Mouse (Mus musculus) spleen, adult 2 months (tissue): ENCODE measurements at regions not wholly inside any gene's neighbourhood (a gene's known extent, or its start where the extent isn't known, plus 50 kb on each side); places are given as distances from the start of the nearest gene placed in this dataset.

Experiments
- DNase-seq, 2 experiments: peaks; one replicate each; pipeline versions ENCODE4 v3.0.0 to v3.0.0-alpha.2; 2012 to 2021; ENCODE audit warnings: low spot score in 2 of 2, low read depth in 1 of 2
- H3K27ac ChIP-seq: fragments of 200-500 bp; 2 replicates; pipeline ENCODE4 v1.5.1; 2012; ENCODE audit warnings: low read length, inconsistent platforms; ENCODE audit not compliant: insufficient read depth
- H3K27me3 ChIP-seq: fragments of 200-500 bp; 2 replicates; pipeline ENCODE4 v1.6.1; 2012; ENCODE audit warnings: mild to moderate bottlenecking, moderate library complexity, low read length, inconsistent platforms; ENCODE audit not compliant: control insufficient read depth, insufficient read depth
- H3K36me3 ChIP-seq: fragments of 200-500 bp; 2 replicates; pipeline ENCODE4 v1.6.1; 2012; ENCODE audit warnings: mild to moderate bottlenecking, low read length, inconsistent platforms; ENCODE audit not compliant: control insufficient read depth, insufficient read depth
- H3K4me1 ChIP-seq: fragments of 200-500 bp; 2 replicates; pipeline ENCODE4 v1.6.1; 2011; ENCODE audit warnings: inconsistent platforms; ENCODE audit not compliant: control insufficient read depth, insufficient read depth, insufficient read length
- H3K4me3 ChIP-seq: fragments of 200-500 bp; 2 replicates; pipeline ENCODE4 v1.5.1; 2011; ENCODE audit warnings: mild to moderate bottlenecking, inconsistent platforms; ENCODE audit not compliant: insufficient read depth, insufficient read length; ENCODE audit errors: extremely low read depth
- CTCF ChIP-seq: fragments of 200-500 bp; IDR thresholded peaks from 2 replicates; pipeline ENCODE4 v1.5.1; 2011; ENCODE audit warnings: mild to moderate bottlenecking, inconsistent platforms; ENCODE audit not compliant: insufficient read depth, insufficient read length, insufficient replicate concordance; ENCODE audit errors: extremely low read depth
- POLR2A ChIP-seq: fragments of 200-500 bp; IDR thresholded peaks from 2 replicates; pipeline ENCODE4 v1.6.1; 2011; ENCODE audit warnings: low read depth, low read length, inconsistent platforms
- WGBS: fragments of 180-500 bp; shearing (Covaris S2); methylation state at CpG from one replicate; pipeline ENCODE4 v1.1.7; 2018; 5-methylcytosine and 5-hydroxymethylcytosine counted together

DNA sequence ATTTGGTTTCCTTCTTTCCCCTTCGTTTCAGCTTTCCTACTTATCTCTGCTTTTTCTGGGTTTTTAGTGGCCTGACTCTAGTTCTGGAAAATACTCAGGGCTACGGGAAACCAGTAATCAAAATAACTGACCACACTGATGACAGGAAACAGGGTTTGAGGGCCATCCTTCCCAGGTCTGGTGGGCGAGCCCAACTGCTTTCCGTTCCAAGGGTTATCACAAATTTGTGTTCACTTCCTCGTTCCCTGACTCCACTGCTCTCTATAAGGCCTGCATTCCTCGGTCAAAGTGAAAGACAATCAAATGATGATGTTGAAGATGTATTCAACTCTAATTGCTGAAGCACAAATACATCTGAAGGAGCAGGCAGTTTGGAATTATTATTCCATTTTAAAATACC lies 305.1 kb upstream of the Trib2 start:
- TF ChIP-seq CTCF: no peak
- no peak for TF ChIP-seq POLR2A
- no peak for DNase-seq
- Histone ChIP-seq H3K4me3 (no peak overlapping the region), H3K4me1 (peaks cover 4% of the 10 kb centered on the region; the same call in 1 of the 2 replicates), H3K36me3 (no peaks in the 10 kb centered on the region), H3K27me3 (no peaks in the 10 kb centered on the region), H3K27ac (no peak overlapping the region)
- WGBS: 41% methylated on average over 6 of the region's 6 CpGs

DNA sequence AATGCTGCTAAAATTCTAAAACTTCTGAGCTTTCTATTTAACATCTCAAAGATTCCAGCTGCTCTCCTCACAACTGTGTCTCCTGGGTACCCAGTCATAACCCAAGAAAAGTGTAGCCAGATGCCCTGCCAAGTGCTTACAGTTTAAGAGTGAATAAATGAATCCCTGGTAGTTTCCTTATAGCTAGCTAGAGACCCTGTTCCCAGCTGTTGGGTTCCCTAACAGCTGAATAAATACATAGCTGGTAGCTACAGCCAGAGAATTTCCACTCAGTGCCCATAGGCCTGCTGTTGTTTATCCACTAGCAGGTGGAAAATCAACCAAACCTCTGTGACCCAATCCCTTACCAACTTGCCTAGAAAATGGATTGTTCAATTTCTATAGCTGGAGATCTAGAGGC lies 302.0 kb upstream of the Trib2 start:
- Histone ChIP-seq H3K4me1 (peaks cover 4% of the 10 kb centered on the region; the same call in 1 of the 2 replicates), H3K4me3 (no peak overlapping the region), H3K36me3 (no peaks in the 10 kb centered on the region), H3K27me3 (no peaks in the 10 kb centered on the region), H3K27ac (no peak overlapping the region)
- no peak for TF ChIP-seq POLR2A
- no peak for TF ChIP-seq CTCF
- DNase-seq: no peak

DNA sequence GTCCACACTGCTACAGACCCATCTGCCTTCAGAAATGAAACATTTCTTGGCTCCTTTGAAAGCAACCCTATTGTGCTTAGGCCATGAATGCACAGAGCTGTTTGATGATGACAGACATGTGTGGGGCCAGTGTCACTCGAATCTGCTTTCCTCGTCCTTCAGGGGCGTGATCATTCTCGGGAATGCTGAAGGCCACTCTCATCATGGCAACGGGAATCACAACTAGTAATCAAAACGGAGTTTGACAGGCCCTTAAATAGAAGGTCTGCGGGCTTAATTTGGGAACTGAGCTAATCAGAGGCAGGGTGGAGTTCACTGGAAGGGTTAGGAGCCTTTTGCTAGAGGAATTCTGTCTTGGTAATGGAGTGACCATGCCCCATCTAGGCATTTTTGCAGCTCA lies 290.2 kb upstream of the Trib2 start:
- Histone ChIP-seq H3K4me3 (no peak overlapping the region; the same call in 1 of the 2 replicates), H3K27ac (no peak overlapping the region), H3K4me1 (no peaks in the 10 kb centered on the region), H3K36me3 (no peaks in the 10 kb centered on the region), H3K27me3 (no peaks in the 10 kb centered on the region; the same call in 1 of the 2 replicates)
- DNase-seq: no peak
- no peak for TF ChIP-seq POLR2A
- TF ChIP-seq CTCF: no peak
- WGBS: 90% methylated on average over 7 of the region's 7 CpGs

GRCm38 (mm10) chr12:16098840-16099239 lies 282.1 kb upstream of the Trib2 start:
- H3K4me3 ChIP-seq: no peak overlapping the region
- no peaks in the 10 kb centered on the region for H3K4me1 ChIP-seq
- H3K36me3 ChIP-seq: no peaks in the 10 kb centered on the region
- no peak overlapping the region for H3K27ac ChIP-seq
- DNase-seq: no peak
- no peaks in the 10 kb centered on the region; the same call in 1 of the 2 replicates for H3K27me3 ChIP-seq
- TF ChIP-seq CTCF (no peak), POLR2A (no peak)
- 77% methylated on average over 7 of the region's 7 CpGs for WGBS

GRCm38 (mm10) chr12:16092643-16093042 lies 275.9 kb upstream of the Trib2 start:
- H3K27ac ChIP-seq: no peak overlapping the region
- TF ChIP-seq POLR2A (no peak), CTCF (no peak)
- no peaks in the 10 kb centered on the region for H3K36me3 ChIP-seq
- H3K27me3 ChIP-seq: no peaks in the 10 kb centered on the region
- no peak overlapping the region for H3K4me3 ChIP-seq
- WGBS: 9% methylated on average over 3 of the region's 3 CpGs
- DNase-seq: no peak
- H3K4me1 ChIP-seq: peaks cover 3% of the 10 kb centered on the region; the same call in 1 of the 2 replicates

DNA sequence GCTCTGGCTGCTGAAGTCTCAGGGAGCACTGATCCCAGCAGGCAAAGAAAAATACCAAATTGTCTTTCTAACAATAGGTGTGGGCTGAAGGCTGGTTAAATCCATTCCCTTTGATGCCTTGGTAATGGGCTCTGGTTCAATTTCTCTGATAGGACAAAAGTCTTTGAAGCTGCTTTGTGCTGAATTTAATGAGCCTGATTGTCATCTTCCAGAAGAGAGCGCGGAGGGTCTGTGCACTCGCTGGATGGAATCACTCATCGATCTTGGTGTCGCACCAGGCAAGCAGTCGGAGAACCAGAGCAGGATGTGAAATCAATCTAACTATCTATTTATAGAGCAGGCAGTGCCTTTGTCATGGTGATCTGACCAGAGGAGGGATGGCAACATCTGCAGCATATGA lies 274.6 kb upstream of the Trib2 start:
- Histone ChIP-seq H3K4me1 (peaks cover 3% of the 10 kb centered on the region; the same call in 1 of the 2 replicates), H3K27me3 (no peaks in the 10 kb centered on the region), H3K4me3 (no peak overlapping the region), H3K27ac (no peak overlapping the region), H3K36me3 (no peaks in the 10 kb centered on the region)
- WGBS: 65% methylated on average over 6 of the region's 6 CpGs
- DNase-seq: no peak
- no peak for TF ChIP-seq CTCF
- TF ChIP-seq POLR2A: no peak

DNA sequence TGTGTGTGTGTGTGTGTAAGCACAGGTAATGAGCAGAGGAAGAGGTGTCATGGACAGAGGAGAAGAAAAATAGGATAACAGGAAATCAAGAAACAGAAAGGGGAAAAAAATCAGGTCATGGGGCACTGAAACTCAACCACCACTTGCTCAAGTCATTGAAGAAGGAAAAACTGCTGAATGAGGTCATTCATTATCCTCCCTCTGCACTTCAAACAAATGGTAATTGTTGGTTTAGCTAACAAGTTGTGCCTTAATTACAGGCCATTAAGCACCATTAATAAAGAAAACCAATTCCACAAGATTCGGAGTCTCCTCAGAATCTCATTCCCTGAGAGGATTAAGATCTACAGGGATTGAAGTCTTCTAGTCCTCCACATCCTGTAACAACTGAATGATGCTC lies 266.5 kb upstream of the Trib2 start:
- WGBS: 89% methylated on average over 1 of the region's 1 CpGs
- H3K4me3 ChIP-seq: no peak overlapping the region
- no peaks in the 10 kb centered on the region for H3K27me3 ChIP-seq
- H3K4me1 ChIP-seq: no peaks in the 10 kb centered on the region
- no peak overlapping the region for H3K27ac ChIP-seq
- TF ChIP-seq POLR2A (no peak), CTCF (no peak)
- H3K36me3 ChIP-seq: no peaks in the 10 kb centered on the region
- DNase-seq: no peak
